Mouse (Mus musculus) ES-E14 (cell line): ENCODE measurements around the gene Slc23a2. TPM values are rescaled to one million over a fixed set of nuclear protein-coding genes. Genes with fewer than 3 reads are reported as not detected.

ENCODE experiments used
- DNase-seq: peaks from one replicate; pipeline ENCODE4 v3.0.0-alpha.2; 2013; ENCODE audit warnings: low read depth, low spot score
- H3K27ac ChIP-seq: 2 replicates; pipeline ENCODE4 v1.5.1; 2012; ENCODE audit warnings: low read depth, mild to moderate bottlenecking, low read length, moderate library complexity, mixed read lengths; ENCODE audit not compliant: poor library complexity, insufficient read depth, severe bottlenecking
- H3K36me3 ChIP-seq: 2 replicates; pipeline ENCODE4 v1.6.1; 2012; ENCODE audit warnings: mild to moderate bottlenecking, low read length, moderate library complexity, mixed read lengths; ENCODE audit not compliant: control insufficient read depth, poor library complexity, insufficient read depth, severe bottlenecking
- H3K4me1 ChIP-seq, 2 experiments: fragments of 150-350 bp in 1 of 2; sonication (generic) in 1 of 2; 2 replicates each; pipeline ENCODE4 v1.6.1; 2012; ENCODE audit warnings: low read length in 2 of 2, mild to moderate bottlenecking in 1 of 2, mixed read lengths in 1 of 2; ENCODE audit not compliant: control insufficient read depth in 2 of 2, insufficient read depth in 2 of 2, poor library complexity in 1 of 2
- H3K4me3 ChIP-seq, 2 experiments: fragments of 150-350 bp in 1 of 2; sonication (generic) in 1 of 2; 2 replicates each; pipeline ENCODE4 v1.5.1; 2012; ENCODE audit warnings: low read length in 2 of 2, low read depth in 1 of 2, mild to moderate bottlenecking in 1 of 2, mixed read lengths in 1 of 2; ENCODE audit not compliant: insufficient read depth in 1 of 2, poor library complexity in 1 of 2, severe bottlenecking in 1 of 2
- H3K9ac ChIP-seq: 2 replicates; pipeline ENCODE4 v1.6.1; 2012; ENCODE audit warnings: low read depth, mild to moderate bottlenecking, low read length, mixed read lengths; ENCODE audit not compliant: poor library complexity, insufficient read depth, severe bottlenecking
- H3K9me3 ChIP-seq: fragments of 150-350 bp; sonication (generic); 2 replicates; pipeline ENCODE4 v1.6.1; 2012; ENCODE audit warnings: low read depth, mild to moderate bottlenecking, low read length; ENCODE audit not compliant: control insufficient read depth, insufficient read depth
- CHD2 ChIP-seq: IDR thresholded peaks from 2 replicates; pipeline ENCODE4 v1.6.1; 2014; ENCODE audit warnings: mild to moderate bottlenecking, low read depth, low read length, inconsistent platforms
- HCFC1 ChIP-seq: IDR thresholded peaks from 2 replicates; pipeline ENCODE4 v1.6.1; 2012; ENCODE audit warnings: low read length, inconsistent platforms, borderline replicate concordance; ENCODE audit not compliant: insufficient read depth
- MAFK ChIP-seq: IDR thresholded peaks from 2 replicates; pipeline ENCODE4 v1.6.1; 2014; ENCODE audit warnings: mild to moderate bottlenecking, low read depth, low read length, inconsistent platforms; ENCODE audit not compliant: insufficient read depth
- ZC3H11A ChIP-seq: IDR thresholded peaks from 2 replicates; pipeline ENCODE4 v1.6.1; 2012; ENCODE audit warnings: low read depth, mild to moderate bottlenecking, inconsistent platforms, low read length, borderline replicate concordance
- ZNF384 ChIP-seq: IDR thresholded peaks from 2 replicates; pipeline ENCODE4 v1.6.1; 2012; ENCODE audit warnings: low read depth, low read length, inconsistent platforms
- in situ Hi-C, 2 experiments: fragments of 600-800 bp; cut with MboI; formaldehyde crosslinking; loops; one replicate each; pipeline ENCODE4 v1.15.1; 2025; ENCODE audit warnings: low sequenced_read_pairs in 2 of 2, inconsistent platforms in 1 of 2; ENCODE audit not compliant: unreplicated experiment in 2 of 2
- total RNA-seq: library from RNA; depleted of rRNA; stranded (reverse); fragments of 300-350 nt; gene quantifications from 2 replicates; pipeline ENCODE4 v1.2.3, GENCODE M21; 2012

The Slc23a2 gene
- total RNA-seq, 1 experiment: 33.7 TPM

DNA sequence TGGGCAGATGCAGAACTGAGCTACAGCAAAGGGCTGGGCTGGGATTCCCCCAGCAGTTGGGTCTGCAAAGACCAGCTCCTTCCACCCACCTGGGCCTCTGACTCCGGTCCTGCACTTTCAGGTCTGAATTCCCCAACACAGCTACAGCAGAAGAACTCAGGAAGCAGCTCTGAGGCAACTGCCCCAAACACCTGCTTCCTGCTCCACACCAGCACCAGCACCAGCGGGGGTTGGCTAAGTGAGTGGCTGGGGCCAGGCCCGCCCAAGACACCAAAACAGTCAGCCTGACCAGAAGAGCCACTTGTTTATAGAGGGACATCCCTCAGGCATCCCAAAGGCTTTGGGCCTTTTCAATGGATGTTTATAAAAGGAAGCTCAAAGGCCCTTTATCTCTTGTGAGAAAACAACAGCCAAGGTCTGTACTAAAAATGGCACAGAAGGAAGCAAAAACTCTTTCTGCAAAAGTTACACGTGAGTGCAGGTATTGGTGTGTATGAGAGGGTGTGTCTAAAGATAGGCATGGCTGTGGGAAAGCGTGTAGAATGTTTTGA lies 123.8 kb downstream of the Slc23a2 start:
- Histone ChIP-seq H3K4me3 (no peak overlapping the region), H3K9me3 (no peaks in the 10 kb centered on the region), H3K36me3 (no peaks in the 10 kb centered on the region), H3K4me1 (peaks cover 0 to 2% of the 10 kb centered on the region in 2 experiments; a peak in 1 of 4 replicates), H3K9ac (no peak overlapping the region), H3K27ac (no peak overlapping the region)
- no peak for TF ChIP-seq CHD2
- in situ Hi-C loops: no loop called here
- DNase-seq: no peak

DNA sequence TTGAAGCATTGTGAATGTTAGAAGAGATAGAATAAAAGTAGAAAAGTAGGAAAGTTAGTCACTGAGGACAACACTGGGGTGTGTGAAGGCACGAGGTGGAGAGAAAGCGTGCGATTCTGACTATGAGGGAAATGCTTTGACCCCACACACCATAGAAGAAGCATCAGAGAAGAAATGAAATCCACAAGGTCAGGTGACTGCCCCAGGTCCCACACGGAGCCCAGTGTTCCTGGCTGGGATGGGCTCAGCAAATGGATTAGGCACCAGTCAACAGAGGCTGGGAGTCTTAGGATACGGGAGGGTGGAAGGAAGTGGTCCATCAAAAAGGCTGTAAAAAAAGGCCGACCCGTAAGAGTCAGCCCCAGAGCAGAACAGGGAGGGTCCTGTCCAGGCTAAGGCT lies 124.5 kb downstream of the Slc23a2 start:
- Histone ChIP-seq H3K4me1 (peaks cover 0 to 2% of the 10 kb centered on the region in 2 experiments; a peak in 1 of 4 replicates), H3K9me3 (no peaks in the 10 kb centered on the region), H3K27ac (no peak overlapping the region), H3K9ac (no peak overlapping the region), H3K4me3 (no peak overlapping the region), H3K36me3 (no peaks in the 10 kb centered on the region)
- TF ChIP-seq CHD2 (no peak), ZNF384 (no peak)
- in situ Hi-C loops: no loop called here
- DNase-seq: no peak

DNA sequence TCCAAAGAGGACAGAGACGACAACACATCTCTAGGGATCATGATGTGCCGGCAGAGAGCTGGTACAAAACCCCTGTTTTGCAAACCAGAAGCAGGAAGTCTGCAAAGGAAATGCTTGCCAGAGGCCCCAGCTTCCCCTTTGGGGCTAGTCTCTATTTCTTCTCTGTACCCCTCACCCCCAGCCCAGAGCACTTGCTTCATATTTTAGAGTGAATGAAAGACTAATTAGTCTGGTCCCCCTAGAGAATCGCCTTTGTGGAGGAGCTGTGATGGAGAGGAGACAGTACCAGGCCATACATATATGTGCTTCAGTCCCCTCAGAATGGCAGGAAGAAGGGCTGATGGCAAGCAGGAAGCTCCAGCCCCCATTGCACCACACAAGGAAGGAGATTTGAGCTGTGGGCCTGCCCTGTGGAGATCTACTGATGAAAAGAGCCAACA lies 125.5 kb downstream of the Slc23a2 start:
- H3K4me1 ChIP-seq: peaks cover 0 to 2% of the 10 kb centered on the region in 2 experiments; a peak in 1 of 4 replicates
- no peaks in the 10 kb centered on the region for H3K9me3 ChIP-seq
- H3K36me3 ChIP-seq: no peaks in the 10 kb centered on the region
- in situ Hi-C loops: no loop called here
- no peak overlapping the region for H3K4me3 ChIP-seq
- H3K9ac ChIP-seq: no peak overlapping the region
- TF ChIP-seq MAFK: no peak
- TF ChIP-seq ZC3H11A: no peak
- no peak for TF ChIP-seq CHD2
- TF ChIP-seq ZNF384: no peak
- no peak for TF ChIP-seq HCFC1
- no peak for DNase-seq
- H3K27ac ChIP-seq: no peak overlapping the region

DNA sequence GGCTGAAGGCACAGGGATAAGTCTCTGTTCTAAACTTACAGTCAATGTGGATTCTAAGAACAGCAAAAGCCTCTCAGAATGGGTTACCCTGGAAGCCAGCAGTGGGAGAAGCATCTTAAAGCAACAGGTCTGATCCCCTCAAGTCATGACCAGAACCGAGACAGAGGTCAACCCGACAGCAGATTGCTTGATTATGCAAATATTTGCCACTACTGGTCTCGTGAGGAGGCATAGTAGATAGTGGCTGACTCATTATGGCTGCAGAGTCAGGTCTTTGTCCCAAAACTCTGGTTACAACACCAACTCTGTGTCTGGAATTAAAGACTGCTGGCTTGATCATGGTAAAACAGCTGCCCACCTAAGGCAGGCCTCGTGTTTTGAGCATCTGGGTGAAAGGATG lies 126.8 kb downstream of the Slc23a2 start:
- in situ Hi-C loops: no loop called here
- Histone ChIP-seq H3K27ac (no peak overlapping the region), H3K4me1 (peaks cover 0 to 2% of the 10 kb centered on the region in 2 experiments; a peak in 1 of 4 replicates), H3K4me3 (no peak overlapping the region), H3K36me3 (no peaks in the 10 kb centered on the region), H3K9ac (no peak overlapping the region), H3K9me3 (no peaks in the 10 kb centered on the region)
- DNase-seq: no peak
- TF ChIP-seq CHD2: no peak
- no peak for TF ChIP-seq ZNF384
- TF ChIP-seq HCFC1: no peak
- TF ChIP-seq ZC3H11A: no peak
- TF ChIP-seq MAFK: no peak

DNA sequence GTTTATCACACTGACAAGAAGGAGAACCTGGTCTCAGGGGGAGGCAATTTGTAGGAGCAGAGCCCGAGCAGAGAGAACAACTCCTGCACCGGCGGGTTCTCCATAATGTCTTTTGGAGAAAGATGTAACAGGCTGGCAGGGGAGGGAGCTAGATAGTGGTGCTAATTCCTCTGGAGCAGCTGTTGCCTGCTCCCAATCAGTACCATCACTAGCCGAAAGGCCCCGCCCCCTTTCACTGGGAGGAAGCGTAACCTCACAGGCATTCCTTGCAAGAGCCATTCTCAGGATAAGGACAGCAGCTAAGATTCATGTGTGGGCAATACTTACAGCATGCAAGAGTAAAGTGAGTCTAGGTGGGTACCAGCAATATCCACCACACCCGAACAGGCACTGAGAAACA lies 127.3 kb downstream of the Slc23a2 start:
- in situ Hi-C loops: no loop called here
- TF ChIP-seq HCFC1 (no peak), CHD2 (no peak), ZNF384 (no peak), MAFK (no peak), ZC3H11A (no peak)
- peaks cover 0 to 2% of the 10 kb centered on the region in 2 experiments; a peak in 1 of 4 replicates for H3K4me1 ChIP-seq
- H3K27ac ChIP-seq: no peak overlapping the region
- DNase-seq: no peak
- no peak overlapping the region for H3K4me3 ChIP-seq
- H3K9me3 ChIP-seq: no peaks in the 10 kb centered on the region
- no peak overlapping the region for H3K9ac ChIP-seq
- no peaks in the 10 kb centered on the region for H3K36me3 ChIP-seq
